Mouse (Mus musculus) splenic B cell, adult 2 months (primary cell): ENCODE data around the gene Gm648.
"Not testable (repeated sequence)": the region's sequence is repeated elsewhere in the genome, so short reads cannot be mapped to it uniquely, and the experiment has no call there.

Source experiments
- DNase-seq: peaks from one replicate; pipeline ENCODE4 v3.0.0-alpha.2; 2011; ENCODE audit warnings: low read depth, low spot score
- H3K27me3 ChIP-seq: 2 replicates; pipeline ENCODE4 v1.6.1; 2012; ENCODE audit warnings: mild to moderate bottlenecking, low read length, moderate library complexity, mixed read lengths; ENCODE audit not compliant: control insufficient read depth, poor library complexity, insufficient read depth, severe bottlenecking
- H3K36me3 ChIP-seq: 2 replicates; pipeline ENCODE4 v1.6.1; 2012; ENCODE audit warnings: mild to moderate bottlenecking, low read length, moderate library complexity, mixed read lengths; ENCODE audit not compliant: control insufficient read depth, poor library complexity, insufficient read depth, severe bottlenecking

Gm648 gene

DNA sequence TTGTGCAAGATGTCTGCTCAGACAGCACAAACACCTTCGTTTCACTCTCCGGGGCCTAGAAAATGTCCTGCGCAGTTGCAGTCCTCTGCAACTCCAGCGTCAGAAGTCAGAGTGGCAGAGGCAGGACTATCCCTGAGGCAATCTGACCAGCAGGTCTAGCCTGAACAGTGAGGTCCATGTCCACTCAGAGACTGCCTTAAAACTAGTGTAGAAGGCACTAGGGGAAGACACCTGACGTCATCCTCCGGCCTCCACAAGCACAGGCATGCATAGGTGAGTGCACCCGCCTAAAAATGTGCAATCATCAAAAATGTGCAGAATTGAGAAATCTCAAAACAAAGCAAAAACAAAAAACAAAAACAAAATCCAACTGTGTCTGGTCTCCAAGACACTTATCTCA, at the start of gene Gm648:
Gene Gm648 (minus strand): TSS at position 101 of the 400 bp plus-strand sequence.
- no peak for DNase-seq
- no peaks in the 10 kb centered on the region for H3K27me3 ChIP-seq
- H3K36me3 ChIP-seq, result no peaks in the 10 kb centered on the region

DNA sequence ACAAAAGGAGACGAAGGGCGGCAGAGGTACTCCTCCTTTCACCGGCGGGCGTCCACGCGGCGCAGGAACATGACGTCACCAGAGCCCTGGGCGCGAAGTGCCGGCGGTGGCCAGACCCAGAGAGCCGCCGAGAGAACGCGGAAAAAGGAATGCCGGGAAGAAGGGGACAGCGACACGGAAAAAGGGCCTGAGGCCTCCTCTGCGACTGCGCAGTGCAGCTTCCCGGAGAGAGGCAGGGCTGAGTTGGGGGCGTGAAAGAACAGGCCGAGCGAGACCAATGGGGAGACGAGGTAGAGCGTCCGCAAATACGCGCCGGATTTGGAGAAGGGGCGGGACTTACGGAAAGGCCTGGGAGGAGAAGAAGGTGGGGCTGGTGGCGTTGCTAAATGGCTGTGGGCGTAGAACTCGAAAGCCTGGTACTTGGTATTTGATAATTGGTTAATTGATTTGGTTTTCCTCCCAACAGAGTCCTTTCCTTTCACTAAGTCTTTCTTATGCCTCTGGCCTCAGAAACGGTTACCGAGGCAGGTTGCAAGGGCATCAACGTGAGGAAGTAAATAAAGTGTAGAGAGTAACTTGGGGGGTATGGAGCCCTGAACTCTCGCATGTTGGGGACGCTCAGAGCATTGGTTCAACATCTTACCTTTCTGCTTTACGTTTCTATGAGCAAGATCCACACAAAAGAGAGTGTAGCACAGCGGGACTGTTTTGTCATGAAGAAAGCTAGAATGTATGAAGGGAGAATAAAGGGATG, 48.7 kb upstream of the Gm648 start, which contains the start of gene Mmgt1:
Gene Mmgt1 (minus strand): TSS at position 183 of the 754 bp plus-strand sequence.
- no peaks in the 10 kb centered on the region for H3K36me3 ChIP-seq
- no peaks in the 10 kb centered on the region for H3K27me3 ChIP-seq
- peak; percentile 91 for DNase-seq

DNA sequence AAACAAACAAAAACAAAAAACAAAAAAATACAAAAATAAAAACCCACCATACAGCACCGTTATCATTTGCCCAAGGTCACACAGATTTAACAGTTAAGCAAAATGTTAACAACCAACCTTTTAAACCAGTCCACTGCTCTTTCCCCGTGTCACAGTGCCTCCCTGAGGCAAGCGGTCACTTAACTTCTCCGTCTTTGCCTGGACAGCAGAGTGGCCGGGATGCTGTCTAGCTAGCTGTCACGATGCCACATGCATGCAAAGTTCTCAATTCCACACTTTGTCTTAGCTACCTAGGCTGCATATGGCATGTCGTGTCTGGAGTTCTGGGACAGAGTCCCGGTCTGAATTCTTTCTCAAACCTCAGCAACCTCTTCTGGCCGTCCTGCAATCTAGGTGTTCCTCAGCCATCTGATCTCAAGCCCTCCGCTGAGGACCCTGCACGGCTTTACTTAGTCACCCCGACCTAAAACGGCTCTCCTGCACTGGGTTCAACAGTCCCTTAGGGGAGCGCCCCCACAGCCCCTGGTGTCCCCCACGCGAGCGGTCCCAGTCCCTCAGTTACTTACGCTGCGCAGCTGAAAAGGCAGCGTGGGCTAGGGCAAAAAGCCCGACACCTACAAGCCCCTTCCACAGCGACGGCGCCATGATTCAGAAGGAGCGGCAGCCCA, 47.9 kb upstream of the Gm648 start:
- no peak for DNase-seq
- Histone ChIP-seq H3K27me3 (no peaks in the 10 kb centered on the region), H3K36me3 (no peaks in the 10 kb centered on the region)

DNA sequence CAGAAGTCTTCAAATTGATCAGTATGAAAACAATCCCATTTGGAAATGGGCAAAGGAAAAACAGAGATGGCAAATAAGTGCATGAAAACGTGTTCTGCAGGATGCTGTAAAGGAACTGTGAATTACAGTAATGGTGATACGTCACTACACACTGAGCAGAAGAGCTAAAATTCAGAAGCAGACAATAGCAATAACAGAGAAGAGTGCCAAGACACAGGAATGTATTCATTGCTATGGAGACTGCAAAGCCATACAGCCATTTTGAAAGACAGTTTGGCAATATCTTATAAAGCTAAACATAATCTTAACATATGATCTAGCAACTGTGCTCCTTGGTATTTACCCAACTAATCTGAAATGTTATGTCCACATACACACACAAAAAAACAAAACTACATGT, 28.8 kb upstream of the Gm648 start:
- Histone ChIP-seq H3K27me3 (no peaks in the 10 kb centered on the region), H3K36me3 (no peaks in the 10 kb centered on the region)
- DNase-seq, result no peak

GRCm38 (mm10) chrX:56572465-56572864, 23.1 kb upstream of the Gm648 start:
- Histone ChIP-seq H3K36me3 (no peaks in the 10 kb centered on the region), H3K27me3 (no peaks in the 10 kb centered on the region)
- DNase-seq, result peak; percentile 53

- Histone ChIP-seq H3K27me3 (no peaks in the 10 kb centered on the region), H3K36me3 (no peaks in the 10 kb centered on the region)
- DNase-seq, result no peak
Observed at GRCm38 (mm10) chrX:56553584-56553983, 4.2 kb upstream of the Gm648 start.

GRCm38 (mm10) chrX:56537162-56537561, 12.2 kb downstream of the Gm648 start:
- Histone ChIP-seq H3K36me3 (no peaks in the 10 kb centered on the region), H3K27me3 (no peaks in the 10 kb centered on the region)
- peak; percentile 3 for DNase-seq

DNA sequence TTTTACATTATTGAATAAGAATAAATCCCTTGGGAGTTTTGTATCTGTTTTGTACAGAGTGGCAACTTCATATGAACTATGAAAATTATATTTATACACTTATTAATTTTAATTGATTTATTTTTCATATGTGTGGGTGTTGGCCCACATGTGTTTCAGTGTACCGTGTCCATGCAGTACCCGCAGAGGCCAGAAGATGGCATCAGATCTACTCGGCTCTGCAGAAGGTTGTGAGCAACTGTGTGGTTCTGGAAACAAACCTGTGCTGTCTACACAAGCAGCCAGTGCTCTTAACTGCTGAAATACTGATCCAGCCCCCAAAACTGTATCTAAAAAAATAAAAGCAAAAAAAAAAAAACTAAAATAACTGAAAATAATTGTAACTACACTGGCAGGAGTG, 18.1 kb downstream of the Gm648 start:
- no peaks in the 10 kb centered on the region for H3K36me3 ChIP-seq
- peak; percentile 66 for DNase-seq
- no peaks in the 10 kb centered on the region for H3K27me3 ChIP-seq

- not testable (repeated sequence) for H3K27me3 ChIP-seq
Observed at GRCm38 (mm10) chrX:56524442-56524841, 25.0 kb downstream of the Gm648 start, which contains the start of gene Gm10477. Gene Gm10477, plus strand, starts transcription at chrX:56524742.

DNA sequence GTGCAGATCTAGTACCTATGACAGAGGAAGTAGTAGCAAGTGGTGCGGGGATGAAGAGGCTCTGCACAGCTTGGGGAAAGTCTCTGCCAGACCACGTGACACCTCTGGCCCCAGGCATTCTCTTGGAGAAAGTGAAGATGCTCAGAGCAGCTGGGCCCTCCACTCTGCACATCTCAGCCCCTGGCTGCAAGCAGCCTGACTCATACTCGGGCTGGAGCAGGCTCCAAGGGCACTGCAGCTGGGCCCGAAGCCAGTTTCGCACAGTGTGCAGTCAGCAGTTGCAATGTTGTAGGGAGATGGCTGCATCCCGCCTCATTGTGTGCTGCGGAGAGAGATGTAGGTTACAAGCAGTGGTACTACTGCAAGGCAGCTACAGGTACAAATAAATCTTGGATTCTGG, 52.2 kb downstream of the Gm648 start:
- Histone ChIP-seq H3K27me3 (no peaks in the 10 kb centered on the region), H3K36me3 (no peaks in the 10 kb centered on the region)
- DNase-seq, result no peak

More at GRCm38 (mm10) chrX:56524442-56524841, 25.0 kb downstream of the Gm648 start, which contains the start of gene Gm10477:
- DNase-seq, H3K36me3 ChIP-seq: not testable (repeated sequence)
